Comparison of ENCODE assay signal across 10 mouse cellular contexts in genomic region chr2:140669081-140669480, GRCm38 (mm10). TPM values are rescaled to one million over a fixed set of nuclear protein-coding genes. Genes with fewer than 3 reads are reported as not detected.
DNase-seq lines count a peak whose midpoint lies in the region; ATAC-seq and TF ChIP-seq lines count a peak whose summit lies in the region.
"Had no signal": no experiment of that assay in that cellular context is flagged by ENCODE, and none has a peak within 500 bp of the region (broad histone marks: within the 10 kb centered on the region; RNA-seq: fewer than 3 reads in every experiment).

No protein-coding gene starts in this region.

- peak overlapping the region; percentile 44 for H3K4me2 ChIP-seq in embryonic facial prominence, embryonic 15.5 days (replicated peaks)
- peak overlapping the region; percentile 59 for H3K4me2 ChIP-seq in hindbrain, postnatal 0 days (ENCODE audit: low read depth, low read length)
- peak overlapping the region; percentile 63 for H3K4me2 ChIP-seq in neural tube, embryonic 13.5 days

- H3K4me3 ChIP-seq in kidney, adult 2 months (ENCODE audit: insufficient read depth, low read depth, low read length), result peak overlapping the region; percentile 11; the same call in 1 of the 2 replicates
- peak overlapping the region; percentile 42 for H3K4me3 ChIP-seq in embryonic facial prominence, embryonic 15.5 days (replicated peaks)
- peak overlapping the region; percentile 59 for H3K4me3 ChIP-seq in hindbrain, postnatal 0 days (ENCODE audit: low read length)
- H3K4me3 ChIP-seq in neural tube, embryonic 13.5 days, result peak overlapping the region; percentile 62
- no peak overlapping the region for H3K4me3 ChIP-seq in thymus, adult 2 months (ENCODE audit: control insufficient read depth, insufficient read depth, low read length)

- no peak for ATAC-seq in embryonic facial prominence, embryonic 15.5 days (ENCODE audit: insufficient number of reproducible peaks, low FRiP score, low TSS enrichment, low read depth)
- ATAC-seq in hindbrain, postnatal 0 days, result no peak
- ATAC-seq in neural tube, embryonic 13.5 days (ENCODE audit: low read depth), result no peak

- no peaks in the 10 kb centered on the region for H3K4me1 ChIP-seq in kidney, adult 2 months (ENCODE audit: control insufficient read depth, insufficient read depth, low read length)
- peaks cover 19% of the 10 kb centered on the region for H3K4me1 ChIP-seq in embryonic facial prominence, embryonic 15.5 days
- peaks cover 5% of the 10 kb centered on the region; the same call in 1 of the 2 replicates for H3K4me1 ChIP-seq in hindbrain, postnatal 0 days (ENCODE audit: insufficient read depth, low read length)
- peaks cover 47% of the 10 kb centered on the region for H3K4me1 ChIP-seq in neural tube, embryonic 13.5 days (replicated peaks)
- no peaks in the 10 kb centered on the region for H3K4me1 ChIP-seq in thymus, adult 2 months (replicated peaks; ENCODE audit: control insufficient read depth, insufficient read depth, low read length)

- TF ChIP-seq POLR2A in kidney, adult 2 months (IDR thresholded peaks at IDR 0.05; ENCODE audit: low read depth, low read length), result no peak
- TF ChIP-seq POLR2A in thymus, adult 2 months (IDR thresholded peaks at IDR 0.05; ENCODE audit: control insufficient read depth, extremely low read depth, insufficient read depth, low read length, poor library complexity), result no peak

- no peak overlapping the region for H3K27ac ChIP-seq in kidney, adult 2 months (ENCODE audit: insufficient read depth, low read depth, low read length)
- H3K27ac ChIP-seq in embryonic facial prominence, embryonic 15.5 days (replicated peaks), result peak overlapping the region; percentile 53; the same call in 1 of the 2 replicates
- peak overlapping the region; percentile 29; the same call in 1 of the 2 replicates for H3K27ac ChIP-seq in hindbrain, postnatal 0 days
- H3K27ac ChIP-seq in neural tube, embryonic 13.5 days (replicated peaks), result peak overlapping the region; percentile 67
- no peak overlapping the region for H3K27ac ChIP-seq in thymus, adult 2 months (ENCODE audit: control insufficient read depth, insufficient read depth, low read length)

- H3K36me3 ChIP-seq in kidney, adult 2 months (ENCODE audit: control insufficient read depth, insufficient read depth, low read length), result no peaks in the 10 kb centered on the region
- H3K36me3 ChIP-seq in embryonic facial prominence, embryonic 15.5 days, result no peaks in the 10 kb centered on the region
- no peaks in the 10 kb centered on the region for H3K36me3 ChIP-seq in hindbrain, postnatal 0 days (ENCODE audit: insufficient read depth, low read length)
- H3K36me3 ChIP-seq in neural tube, embryonic 13.5 days, result no peaks in the 10 kb centered on the region
- H3K36me3 ChIP-seq in thymus, adult 2 months (ENCODE audit: control insufficient read depth, insufficient read depth, low read length), result no peaks in the 10 kb centered on the region

- WGBS in kidney, adult 2 months, result 57% methylated on average over 2 of the region's 2 CpGs
- 20% methylated on average over 2 of the region's 2 CpGs for WGBS in embryonic facial prominence, embryonic 15.5 days
- 22% methylated on average over 2 of the region's 2 CpGs for WGBS in hindbrain, postnatal 0 days
- WGBS in neural tube, embryonic 13.5 days, result 9% methylated on average over 2 of the region's 2 CpGs
- 93% methylated on average over 2 of the region's 2 CpGs for WGBS in thymus, adult 2 months

- no peak for DNase-seq in kidney, adult 2 months
- DNase-seq in kidney, adult 8-10 months, result no peak
- peak; percentile 19 for DNase-seq in hindbrain, postnatal 0 days (ENCODE audit: low spot score)
- DNase-seq in thymus, adult 2 months, result no peak
- no peak for DNase-seq in cerebellum, postnatal 25 days
- no peak for DNase-seq in embryo, embryonic 10.5 days (ENCODE audit: low spot score)
- DNase-seq: adrenal gland, adult 8-10 months; kidney, postnatal 36 days had no signal

- no peaks in the 10 kb centered on the region for H3K9me3 ChIP-seq in embryonic facial prominence, embryonic 15.5 days (replicated peaks)
- no peaks in the 10 kb centered on the region for H3K9me3 ChIP-seq in hindbrain, postnatal 0 days (ENCODE audit: low read length)
- H3K9me3 ChIP-seq in neural tube, embryonic 13.5 days, result no peaks in the 10 kb centered on the region

- no peak for TF ChIP-seq CTCF in kidney, adult 2 months (conservative IDR thresholded peaks at IDR 0.05; ENCODE audit: insufficient read depth, insufficient read length, low read depth, low read length)
- no peak for TF ChIP-seq CTCF in hindbrain, postnatal 0 days (IDR thresholded peaks at IDR 0.05; ENCODE audit: low read depth)
- no peak for TF ChIP-seq CTCF in thymus, adult 2 months (IDR thresholded peaks at IDR 0.05; ENCODE audit: borderline replicate concordance, control insufficient read depth, extremely low read depth, insufficient read depth, low read length, poor library complexity)

- H3K27me3 ChIP-seq in kidney, adult 2 months (replicated peaks; ENCODE audit: control insufficient read depth, insufficient read depth, low read length), result no peaks in the 10 kb centered on the region
- no peaks in the 10 kb centered on the region for H3K27me3 ChIP-seq in embryonic facial prominence, embryonic 15.5 days
- no peaks in the 10 kb centered on the region for H3K27me3 ChIP-seq in hindbrain, postnatal 0 days (ENCODE audit: insufficient read depth, low read length)
- H3K27me3 ChIP-seq in neural tube, embryonic 13.5 days, result no peaks in the 10 kb centered on the region
- no peaks in the 10 kb centered on the region for H3K27me3 ChIP-seq in thymus, adult 2 months (ENCODE audit: control insufficient read depth, insufficient read depth, low read length)

- no peak overlapping the region for H3K9ac ChIP-seq in embryonic facial prominence, embryonic 15.5 days
- H3K9ac ChIP-seq in hindbrain, postnatal 0 days (replicated peaks; ENCODE audit: low read length), result peak overlapping the region; percentile 37
- H3K9ac ChIP-seq in neural tube, embryonic 13.5 days, result peak overlapping the region; percentile 69

RNA-seq across cellular contexts. Expression of gene Flrt3, which starts 2.2 kb away (rescaled TPM):
- polyA plus RNA-seq in kidney, adult 2 months (2012; rRNA removed), result 1.2 and 1.5 TPM in 2 replicates
- 53.9 and 60.5 TPM in 2 replicates for polyA plus RNA-seq in embryonic facial prominence, embryonic 15.5 days (2015; fragmentation: Nextera tagmentation; extraction: Ambion mirVana)
- total RNA-seq in hindbrain, postnatal 0 days (2014; rRNA removed), result 22.6 and 32.1 TPM in 2 replicates
- polyA plus RNA-seq in hindbrain, postnatal 0 days (2015; fragmentation: Nextera tagmentation; extraction: Ambion mirVana), result 21.6 and 21.9 TPM in 2 replicates
- polyA plus RNA-seq in neural tube, embryonic 13.5 days (2015; fragmentation: Nextera tagmentation; extraction: Ambion mirVana), result 36.2 and 42.3 TPM in 2 replicates
- 0.50 and 0.57 TPM in 2 replicates for polyA plus RNA-seq in thymus, adult 2 months (2012; rRNA removed)

Comparison
In these comparisons a context has a peak if more than half of its experiments do, and no peak if none do; other contexts are left out.
1. H3K27ac ChIP-seq: peak in embryonic facial prominence, embryonic 15.5 days (single experiment), hindbrain, postnatal 0 days (single experiment) and neural tube, embryonic 13.5 days (single experiment); none in kidney, adult 2 months (single experiment) and thymus, adult 2 months (single experiment).
2. Peak in every context shown above with its lines, with median percentiles within 50 percentile points of each other: H3K4me2 ChIP-seq.